23 mouse cellular contexts compared by ENCODE assay signal in genomic region chr7:50924102-50925011, GRCm38 (mm10).
DNase-seq lines count a peak whose midpoint lies in the region; ATAC-seq and TF ChIP-seq lines count a peak whose summit lies in the region.
"Had no signal": no experiment of that assay in that cellular context is flagged by ENCODE, and none has a peak within 500 bp of the region (broad histone marks: within the 10 kb centered on the region; RNA-seq: fewer than 3 reads in every experiment).

No protein-coding gene starts in this region.

- no peaks in the 10 kb centered on the region for H3K9me3 ChIP-seq in forebrain, postnatal 0 days (ENCODE audit: low read length)
- H3K9me3 ChIP-seq in midbrain, embryonic 14.5 days (ENCODE audit: control insufficient read depth, low read length), result no peaks in the 10 kb centered on the region
- H3K9me3 ChIP-seq: embryonic facial prominence, embryonic 13.5 days; heart, embryonic 10.5 days; hindbrain, embryonic 15.5 days; limb, embryonic 12.5 days had no signal

- H3K36me3 ChIP-seq in forebrain, postnatal 0 days (ENCODE audit: insufficient read depth), result no peaks in the 10 kb centered on the region
- H3K36me3 ChIP-seq in midbrain, embryonic 14.5 days (ENCODE audit: control insufficient read depth, insufficient read depth, low read length), result no peaks in the 10 kb centered on the region
- H3K36me3 ChIP-seq: embryonic facial prominence, embryonic 13.5 days; G1E; heart, embryonic 10.5 days; hindbrain, embryonic 15.5 days; limb, embryonic 12.5 days; liver, embryonic 13.5 days had no signal

- H3K4me1 ChIP-seq in forebrain, postnatal 0 days (ENCODE audit: insufficient read depth), result no peaks in the 10 kb centered on the region
- 0 out of 2 replicates have a peak, but pooled peaks cover 4% of the 10 kb centered on the region for H3K4me1 ChIP-seq in midbrain, embryonic 14.5 days (ENCODE audit: control insufficient read depth, insufficient read depth, low read length)
- H3K4me1 ChIP-seq: embryonic facial prominence, embryonic 13.5 days; heart, embryonic 10.5 days; limb, embryonic 12.5 days; liver, embryonic 13.5 days had no signal

- DNase-seq in heart, adult 11 months, result peak; percentile 16
- DNase-seq in heart, adult 18-20 months, result no peak
- DNase-seq in brain, embryonic 14.5 days (ENCODE audit: low read depth), result peak; percentile 78
- DNase-seq in forebrain, postnatal 0 days, result peak; percentile 27
- DNase-seq in midbrain, embryonic 14.5 days, result peak; percentile 46
- DNase-seq in gastrocnemius, adult 2 months, result no peak
- DNase-seq in lung, postnatal 14 days, result no peak
- DNase-seq: adrenal gland, postnatal 25 days; cerebellum, adult 11-12 months; cerebellum, postnatal 36 days; gastrocnemius, postnatal 36 days; kidney, adult 18-20 months; liver, embryonic 13.5 days; lung, embryonic 14.5 days; lung, postnatal 4 days; thymus, postnatal 14 days had no signal

- no peak for TF ChIP-seq CTCF in brain, embryonic 14.5 days (IDR thresholded peaks at IDR 0.05; ENCODE audit: borderline replicate concordance, extremely low read depth, insufficient read depth, insufficient read length)
- no peak for TF ChIP-seq CTCF in forebrain, postnatal 0 days (IDR thresholded peaks at IDR 0.05; ENCODE audit: low read depth)
- TF ChIP-seq CTCF in gastrocnemius, adult 2 months (IDR thresholded peaks at IDR 0.05), result no peak

- no peaks in the 10 kb centered on the region for H3K27me3 ChIP-seq in forebrain, postnatal 0 days (ENCODE audit: insufficient read depth, low read length)
- no peaks in the 10 kb centered on the region for H3K27me3 ChIP-seq in midbrain, embryonic 14.5 days (ENCODE audit: control insufficient read depth, insufficient read depth, low read length)
- H3K27me3 ChIP-seq: embryonic facial prominence, embryonic 13.5 days; hindbrain, embryonic 15.5 days; limb, embryonic 12.5 days; liver, embryonic 13.5 days had no signal

- ATAC-seq in forebrain, postnatal 0 days, result peak; percentile 73
- peak; percentile 74 for ATAC-seq in midbrain, embryonic 14.5 days (ENCODE audit: low FRiP score, low TSS enrichment)
- no peak for ATAC-seq in inflammation-experienced regulatory T-cells, adult 6 months

- no peak overlapping the region for H3K4me2 ChIP-seq in forebrain, postnatal 0 days (ENCODE audit: low read depth)
- H3K4me2 ChIP-seq in midbrain, embryonic 14.5 days (ENCODE audit: low read length), result no peak overlapping the region
- H3K4me2 ChIP-seq: embryonic facial prominence, embryonic 13.5 days; hindbrain, embryonic 15.5 days; limb, embryonic 12.5 days; liver, embryonic 13.5 days; lung, embryonic 14.5 days had no signal

- H3K27ac ChIP-seq in forebrain, postnatal 0 days (ENCODE audit: low read depth, low read length), result no peak overlapping the region
- no peak overlapping the region for H3K27ac ChIP-seq in midbrain, embryonic 14.5 days (replicated peaks; ENCODE audit: low read depth, low read length)
- no peak overlapping the region for H3K27ac ChIP-seq in gastrocnemius, adult 2 months
- H3K27ac ChIP-seq: embryonic facial prominence, embryonic 13.5 days; heart, embryonic 10.5 days; hindbrain, embryonic 15.5 days; kidney, postnatal 0 days; limb, embryonic 12.5 days; liver, embryonic 13.5 days had no signal

- WGBS in forebrain, postnatal 0 days, result 9% methylated on average over 6 of the region's 6 CpGs
- 22% methylated on average over 6 of the region's 6 CpGs for WGBS in midbrain, embryonic 14.5 days

- H3K4me3 ChIP-seq in forebrain, postnatal 0 days (ENCODE audit: low read depth, low read length), result no peak overlapping the region
- H3K4me3 ChIP-seq in midbrain, embryonic 14.5 days (replicated peaks; ENCODE audit: low read depth, low read length), result no peak overlapping the region
- no peak overlapping the region for H3K4me3 ChIP-seq in gastrocnemius, adult 2 months
- H3K4me3 ChIP-seq: embryonic facial prominence, embryonic 13.5 days; heart, embryonic 10.5 days; hindbrain, embryonic 15.5 days; limb, embryonic 12.5 days; liver, embryonic 13.5 days had no signal

- H3K9ac ChIP-seq in forebrain, postnatal 0 days, result no peak overlapping the region
- H3K9ac ChIP-seq in midbrain, embryonic 14.5 days (replicated peaks; ENCODE audit: low read length), result no peak overlapping the region
- H3K9ac ChIP-seq: embryonic facial prominence, embryonic 13.5 days; hindbrain, embryonic 15.5 days; limb, embryonic 12.5 days; liver, embryonic 13.5 days; lung, embryonic 14.5 days had no signal

- intact Hi-C loops in gastrocnemius, adult 2 months (cut with DNase I), result no loop called here

- no peak for TF ChIP-seq POLR2A in brain, embryonic 14.5 days (IDR thresholded peaks at IDR 0.05; ENCODE audit: borderline replicate concordance, extremely low read depth, insufficient read depth, insufficient read length, poor library complexity, severe bottlenecking)

Comparison
In these comparisons a context has a peak if more than half of its experiments do, and no peak if none do; other contexts are left out.
1. DNase-seq: peak in heart, adult 11 months (single experiment), brain, embryonic 14.5 days (single experiment), forebrain, postnatal 0 days (single experiment) and midbrain, embryonic 14.5 days (single experiment); none in heart, adult 18-20 months (0 of 2), gastrocnemius, adult 2 months (single experiment) and lung, postnatal 14 days (single experiment).